Mouse (Mus musculus) liver, adult 2 months (tissue): ENCODE measurements at regions not wholly inside any gene's neighbourhood (a gene's known extent, or its start where the extent isn't known, plus 50 kb on each side); places are given as distances from the start of the nearest gene placed in this dataset.

Experiments used
- CTCF ChIP-seq: fragments of 200-500 bp; IDR thresholded peaks from 2 replicates; pipeline ENCODE4 v1.5.1; 2011; ENCODE audit warnings: low read depth, low read length, control low read depth
- POLR2A ChIP-seq: fragments of 200-500 bp; IDR thresholded peaks from 2 replicates; pipeline ENCODE4 v1.6.1; 2011; ENCODE audit warnings: low read length, control low read depth; ENCODE audit not compliant: insufficient read depth; ENCODE audit errors: extremely low read depth

- no peak for TF ChIP-seq CTCF
- TF ChIP-seq POLR2A = no peak
Measured at GRCm38 (mm10) chr12:10866907-10867538, 283.8 kb downstream of the Kcns3 start.
